8 mouse cellular contexts compared by ENCODE assay signal in genomic region chr5:124530655-124531582, GRCm38 (mm10). TPM values are rescaled to one million over a fixed set of nuclear protein-coding genes. Genes with fewer than 3 reads are reported as not detected.
DNase-seq lines count a peak whose midpoint lies in the region; ATAC-seq and TF ChIP-seq lines count a peak whose summit lies in the region.

Rilpl1 (minus strand) TSS chr5:124531391.

- H3K36me3 ChIP-seq in G1E (replicated peaks) = no peaks in the 10 kb centered on the region
- H3K36me3 ChIP-seq in lung, postnatal 0 days (ENCODE audit: insufficient read depth, low read length) = no peaks in the 10 kb centered on the region

- peak within 1 kb of the TSS; percentile 70 for H3K4me3 ChIP-seq in G1E (ENCODE audit: low read depth, low read length)
- H3K4me3 ChIP-seq in lung, postnatal 0 days (ENCODE audit: low read depth, low read length) = peak within 1 kb of the TSS; percentile 82

- no peak for TF ChIP-seq CTCF in G1E (IDR thresholded peaks at IDR 0.05; ENCODE audit: low read depth, low read length)
- TF ChIP-seq CTCF in lung, postnatal 0 days (IDR thresholded peaks at IDR 0.05) = peak; percentile 34; the same call in 1 of the 2 replicates

- WGBS in lung, postnatal 0 days = 1% methylated on average over 66 of the region's 96 CpGs

- ATAC-seq in G1E (ENCODE audit: extremely low read depth, insufficient number of reproducible peaks, low FRiP score, poor library complexity, severe bottlenecking) = no peak
- ATAC-seq in frontal cortex, adult (ENCODE audit: low TSS enrichment) = peak; percentile 72
- peak; percentile 48 to 51 for ATAC-seq in hematopoietic stem cell, adult 5-6 weeks (replicated peaks in 1 of 2; ENCODE audit: insufficient read depth in 1 of 2, low FRiP score in 2 of 2, low TSS enrichment in 1 of 2, low read depth in 1 of 2, poor library complexity in 2 of 2, severe bottlenecking in 2 of 2)
- ATAC-seq in lung, postnatal 0 days = peak; percentile 86

- no peak for TF ChIP-seq EP300 in lung, postnatal 0 days (IDR thresholded peaks at IDR 0.05)

- peak within 1 kb of the TSS; percentile 89 for H3K27ac ChIP-seq in lung, postnatal 0 days (ENCODE audit: low read length)

- no peaks in the 10 kb centered on the region for H3K9me3 ChIP-seq in G1E (replicated peaks)
- H3K9me3 ChIP-seq in lung, postnatal 0 days (ENCODE audit: low read length) = no peaks in the 10 kb centered on the region

- H3K4me2 ChIP-seq in lung, postnatal 0 days (replicated peaks; ENCODE audit: low read depth, low read length) = peak within 1 kb of the TSS; percentile 78

- H3K4me1 ChIP-seq in G1E (ENCODE audit: insufficient read depth, low read depth, low read length) = peaks cover 33% of the 10 kb centered on the region
- peaks cover 20% of the 10 kb centered on the region for H3K4me1 ChIP-seq in lung, postnatal 0 days (ENCODE audit: insufficient read depth, low read depth, low read length)

- DNase-seq in G1E (ENCODE audit: low spot score) = peak; percentile 62
- DNase-seq in cerebellum, adult 18-20 months = peak; percentile 77 to 78
- DNase-seq in layer of hippocampus, postnatal 10 days (ENCODE audit: low spot score in 2 of 2) = peak; percentile 76 to 88
- peak; percentile 79 for DNase-seq in lung, postnatal 0 days (ENCODE audit: low spot score)
- peak; percentile 89 for DNase-seq in retina, embryonic 14.5 days (ENCODE audit: low spot score)
- DNase-seq in urinary bladder, postnatal 14 days (ENCODE audit: low spot score) = peak; percentile 80

- peaks cover 45% of the 10 kb centered on the region for H3K27me3 ChIP-seq in G1E (ENCODE audit: insufficient read depth, low read length)
- no peaks in the 10 kb centered on the region for H3K27me3 ChIP-seq in lung, postnatal 0 days (replicated peaks; ENCODE audit: insufficient read depth, low read length)

- H3K9ac ChIP-seq in lung, postnatal 0 days (replicated peaks; ENCODE audit: low read depth) = peak within 1 kb of the TSS; percentile 70

RNA-seq across cellular contexts. Expression of gene Rilpl1, which starts in this region (rescaled TPM):
- total RNA-seq in G1E (2014; fragmentation: Nextera tagmentation) (0.38 TPM in 1 of 2 replicates, not detected in the other), G1E (2017) (0.98 and 0.99 TPM in 2 replicates)
- polyA plus RNA-seq in G1E (2012) = 0.41 and 0.52 TPM in 2 replicates
- 6.0 and 9.5 TPM in 2 replicates for total RNA-seq in hematopoietic stem cell, adult 5-6 weeks (2017)
- total RNA-seq in layer of hippocampus, postnatal 10 days (2021) = 10 to 100 TPM; 28.9 to 31.0 TPM
- polyA plus RNA-seq in lung, postnatal 0 days (2015; fragmentation: Nextera tagmentation; extraction: Ambion mirVana) = 24.4 and 26.6 TPM in 2 replicates

Comparison
In these comparisons a context has a peak if more than half of its experiments do, and no peak if none do; other contexts are left out.
1. RNA of gene Rilpl1 (polyA plus RNA-seq): 24.4 to 26.6 TPM in lung, postnatal 0 days; 0.41 to 0.52 TPM in G1E; every median in the first group is over 10 times any median in the second.
2. Peak in DNase-seq and H3K4me3 ChIP-seq in G1E; RNA of the gene not detected or under 1 TPM.
3. Peak in every context shown above with its lines, with median percentiles within 50 percentile points of each other: DNase-seq.